Comparison of ENCODE assay signal across 9 mouse cellular contexts in the genomic region with DNA sequence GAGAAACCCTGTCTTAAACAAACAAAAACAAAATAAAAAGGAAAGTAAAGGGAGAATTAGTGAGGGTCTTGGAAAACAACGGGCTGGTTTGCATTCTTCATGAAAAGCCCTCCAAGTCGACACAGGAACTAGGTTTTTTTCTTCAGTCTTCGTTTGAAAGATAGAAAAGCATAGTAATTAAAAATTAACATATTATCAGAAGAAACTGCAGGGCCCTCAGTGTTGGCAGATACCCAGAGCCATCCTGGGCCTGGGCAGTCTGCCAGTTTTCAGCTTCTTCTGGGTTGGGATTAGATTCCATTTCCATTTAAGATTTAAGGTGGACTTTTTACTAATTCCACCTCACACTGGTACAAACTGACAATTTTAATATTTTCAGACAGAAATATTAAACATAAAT.
A peak's percentile ranks its signal among the peaks of the same experiment; 100 is the strongest.
DNase-seq lines count a peak whose midpoint lies in the region; ATAC-seq and TF ChIP-seq lines count a peak whose summit lies in the region.
"Had no signal": no experiment of that assay in that cellular context is flagged by ENCODE, and none has a peak within 500 bp of the region (broad histone marks: within the 10 kb centered on the region; RNA-seq: fewer than 3 reads in every experiment).

No protein-coding gene starts in this region.

- H3K4me3 ChIP-seq in hindbrain, embryonic 14.5 days (replicated peaks; ENCODE audit: low read length): no peak overlapping the region
- H3K4me3 ChIP-seq in hindbrain, embryonic 11.5 days (ENCODE audit: low read depth, low read length): no peak overlapping the region
- no peak overlapping the region for H3K4me3 ChIP-seq in stomach, embryonic 14.5 days (ENCODE audit: low read depth, low read length)
- H3K4me3 ChIP-seq in stomach, postnatal 0 days (ENCODE audit: low read depth, low read length): no peak overlapping the region
- no peak overlapping the region for H3K4me3 ChIP-seq in heart, postnatal 0 days (ENCODE audit: low read depth, low read length)
- no peak overlapping the region for H3K4me3 ChIP-seq in hindbrain, embryonic 13.5 days

- DNase-seq in hindbrain, embryonic 14.5 days (ENCODE audit: low spot score): peak; percentile 68
- DNase-seq in hindbrain, embryonic 11.5 days (ENCODE audit: low spot score): no peak
- no peak for DNase-seq in stomach, postnatal 0 days (ENCODE audit: low spot score)
- DNase-seq in heart, postnatal 0 days (ENCODE audit: low spot score): peak; percentile 31
- DNase-seq in testis, postnatal 10 days (ENCODE audit: low spot score): peak; percentile 68

- no peaks in the 10 kb centered on the region for H3K9me3 ChIP-seq in hindbrain, embryonic 14.5 days (ENCODE audit: control insufficient read depth, low read length)
- H3K9me3 ChIP-seq in hindbrain, embryonic 11.5 days (ENCODE audit: control insufficient read depth, low read length): no peaks in the 10 kb centered on the region
- H3K9me3 ChIP-seq in stomach, embryonic 14.5 days (ENCODE audit: control insufficient read depth, low read depth, low read length): no peaks in the 10 kb centered on the region
- H3K9me3 ChIP-seq in stomach, postnatal 0 days (ENCODE audit: control insufficient read depth, low read length): no peaks in the 10 kb centered on the region
- no peaks in the 10 kb centered on the region for H3K9me3 ChIP-seq in heart, postnatal 0 days (replicated peaks; ENCODE audit: control insufficient read depth, low read length)
- H3K9me3 ChIP-seq in hindbrain, embryonic 13.5 days: no peaks in the 10 kb centered on the region

- no peaks in the 10 kb centered on the region for H3K27me3 ChIP-seq in hindbrain, embryonic 14.5 days (ENCODE audit: control insufficient read depth, insufficient read depth, low read length)
- no peaks in the 10 kb centered on the region for H3K27me3 ChIP-seq in hindbrain, embryonic 11.5 days (ENCODE audit: control insufficient read depth, insufficient read depth, low read length)
- H3K27me3 ChIP-seq in stomach, embryonic 14.5 days (ENCODE audit: control insufficient read depth, insufficient read depth, low read length): no peaks in the 10 kb centered on the region
- H3K27me3 ChIP-seq in stomach, postnatal 0 days (ENCODE audit: control insufficient read depth, insufficient read depth, low read length): no peaks in the 10 kb centered on the region
- H3K27me3 ChIP-seq in heart, postnatal 0 days (ENCODE audit: control insufficient read depth, insufficient read depth, low read length): no peaks in the 10 kb centered on the region
- no peaks in the 10 kb centered on the region for H3K27me3 ChIP-seq in hindbrain, embryonic 13.5 days
- H3K27me3 ChIP-seq: Patski had no signal

- 44% methylated on average over 3 of the region's 3 CpGs for WGBS in hindbrain, embryonic 14.5 days
- WGBS in hindbrain, embryonic 11.5 days: 77% methylated on average over 3 of the region's 3 CpGs
- whole genome bisulfite sequencing in stomach, embryonic 14.5 days: 44% methylated on average over 3 of the region's 3 CpGs
- 34% methylated on average over 3 of the region's 3 CpGs for WGBS in stomach, postnatal 0 days
- WGBS in heart, postnatal 0 days: 8% methylated on average over 3 of the region's 3 CpGs
- WGBS in hindbrain, embryonic 13.5 days: 42% methylated on average over 3 of the region's 3 CpGs

- H3K36me3 ChIP-seq in hindbrain, embryonic 14.5 days (replicated peaks; ENCODE audit: control insufficient read depth, insufficient read depth): no peaks in the 10 kb centered on the region; the same call in 1 of the 2 replicates
- no peaks in the 10 kb centered on the region for H3K36me3 ChIP-seq in hindbrain, embryonic 11.5 days (ENCODE audit: control insufficient read depth, insufficient read depth, low read length)
- no peaks in the 10 kb centered on the region for H3K36me3 ChIP-seq in stomach, embryonic 14.5 days (ENCODE audit: control insufficient read depth, insufficient read depth, low read length)
- no peaks in the 10 kb centered on the region for H3K36me3 ChIP-seq in stomach, postnatal 0 days (ENCODE audit: control insufficient read depth, insufficient read depth, low read length)
- H3K36me3 ChIP-seq in heart, postnatal 0 days (replicated peaks; ENCODE audit: control insufficient read depth, insufficient read depth, low read length): no peaks in the 10 kb centered on the region
- 0 out of 2 replicates have a peak, but pooled peaks cover 4% of the 10 kb centered on the region for H3K36me3 ChIP-seq in hindbrain, embryonic 13.5 days

- ATAC-seq in hindbrain, embryonic 14.5 days (ENCODE audit: low FRiP score): no peak
- ATAC-seq in hindbrain, embryonic 11.5 days (ENCODE audit: low FRiP score): no peak
- ATAC-seq in stomach, embryonic 14.5 days (ENCODE audit: insufficient number of reproducible peaks, insufficient read depth, low FRiP score, low read depth): no peak
- no peak for ATAC-seq in stomach, postnatal 0 days (ENCODE audit: low FRiP score, low TSS enrichment)
- ATAC-seq in heart, postnatal 0 days (ENCODE audit: insufficient read depth, low read depth): no peak
- ATAC-seq in erythroblast, adult 5-6 weeks (replicated peaks; ENCODE audit: low FRiP score, poor library complexity, severe bottlenecking): no peak
- no peak for ATAC-seq in hindbrain, embryonic 13.5 days (ENCODE audit: low FRiP score)
- ATAC-seq: Patski had no signal

- no peak overlapping the region for H3K9ac ChIP-seq in hindbrain, embryonic 14.5 days
- H3K9ac ChIP-seq in hindbrain, embryonic 11.5 days (ENCODE audit: low read depth, low read length): no peak overlapping the region
- H3K9ac ChIP-seq in stomach, embryonic 14.5 days (replicated peaks; ENCODE audit: low read depth, low read length): no peak overlapping the region
- H3K9ac ChIP-seq in stomach, postnatal 0 days (ENCODE audit: low read length): no peak overlapping the region
- no peak overlapping the region for H3K9ac ChIP-seq in heart, postnatal 0 days (replicated peaks; ENCODE audit: low read depth, low read length)
- H3K9ac ChIP-seq in hindbrain, embryonic 13.5 days: no peak overlapping the region

- H3K4me1 ChIP-seq in hindbrain, embryonic 14.5 days (replicated peaks; ENCODE audit: control insufficient read depth, insufficient read depth, low read length): no peaks in the 10 kb centered on the region; the same call in 1 of the 2 replicates
- no peaks in the 10 kb centered on the region for H3K4me1 ChIP-seq in hindbrain, embryonic 11.5 days (replicated peaks; ENCODE audit: control insufficient read depth, insufficient read depth, low read length)
- H3K4me1 ChIP-seq in stomach, embryonic 14.5 days (ENCODE audit: control insufficient read depth, insufficient read depth, low read length): peaks cover 12% of the 10 kb centered on the region
- no peaks in the 10 kb centered on the region for H3K4me1 ChIP-seq in stomach, postnatal 0 days (replicated peaks; ENCODE audit: control insufficient read depth, insufficient read depth)
- H3K4me1 ChIP-seq in heart, postnatal 0 days (ENCODE audit: control insufficient read depth, insufficient read depth): peaks cover 24% of the 10 kb centered on the region
- H3K4me1 ChIP-seq in hindbrain, embryonic 13.5 days (replicated peaks): peaks cover 9% of the 10 kb centered on the region

- no peak for TF ChIP-seq CTCF in stomach, postnatal 0 days (IDR thresholded peaks at IDR 0.05; ENCODE audit: low read depth)
- TF ChIP-seq CTCF in heart, postnatal 0 days (IDR thresholded peaks at IDR 0.05; ENCODE audit: low read depth): no peak

- no peak overlapping the region for H3K27ac ChIP-seq in hindbrain, embryonic 14.5 days
- no peak overlapping the region for H3K27ac ChIP-seq in hindbrain, embryonic 11.5 days (ENCODE audit: low read depth, low read length)
- peak overlapping the region; percentile 7; the same call in 1 of the 2 replicates for H3K27ac ChIP-seq in stomach, embryonic 14.5 days (ENCODE audit: low read length)
- no peak overlapping the region for H3K27ac ChIP-seq in stomach, postnatal 0 days (replicated peaks)
- no peak overlapping the region; the same call in 1 of the 2 replicates for H3K27ac ChIP-seq in heart, postnatal 0 days (ENCODE audit: low read depth)
- no peak overlapping the region for H3K27ac ChIP-seq in hindbrain, embryonic 13.5 days

- no peak for TF ChIP-seq EP300 in stomach, postnatal 0 days (optimal IDR thresholded peaks at IDR 0.05)
- no peak for TF ChIP-seq EP300 in heart, postnatal 0 days (IDR thresholded peaks at IDR 0.05; ENCODE audit: low read depth)

- no peak overlapping the region for H3K4me2 ChIP-seq in hindbrain, embryonic 14.5 days (replicated peaks)
- no peak overlapping the region for H3K4me2 ChIP-seq in hindbrain, embryonic 11.5 days (replicated peaks; ENCODE audit: low read depth, low read length)
- H3K4me2 ChIP-seq in stomach, embryonic 14.5 days (replicated peaks; ENCODE audit: low read depth, low read length): no peak overlapping the region
- no peak overlapping the region for H3K4me2 ChIP-seq in stomach, postnatal 0 days (replicated peaks; ENCODE audit: low read depth)
- H3K4me2 ChIP-seq in heart, postnatal 0 days (ENCODE audit: low read depth, low read length): no peak overlapping the region
- H3K4me2 ChIP-seq in hindbrain, embryonic 13.5 days: no peak overlapping the region

Comparison
In these comparisons a context has a peak if more than half of its experiments do, and no peak if none do; other contexts are left out.
1. DNase-seq: peak in hindbrain, embryonic 14.5 days (single experiment), heart, postnatal 0 days (single experiment) and testis, postnatal 10 days (single experiment); none in hindbrain, embryonic 11.5 days (single experiment) and stomach, postnatal 0 days (single experiment).